Mouse (Mus musculus) hematopoietic stem cell, adult 5-6 weeks (primary cell): ENCODE results near the gene 1700001O22Rik. TPM values are rescaled to one million over a fixed set of nuclear protein-coding genes. Genes with fewer than 3 reads are reported as not detected.

Experiments used
- ATAC-seq, 2 experiments: fragments of 125-278 bp in 1 of 2; replicated peaks in 1 of 2; 2 replicates each; pipeline ENCODE4 v1.8.0; 2016 to 2017; ENCODE audit warnings: inconsistent platforms in 2 of 2, mild to moderate bottlenecking in 2 of 2, moderate number of reproducible peaks in 2 of 2, low read depth in 1 of 2, moderate TSS enrichment in 1 of 2; ENCODE audit not compliant: low FRiP score in 2 of 2, poor library complexity in 2 of 2, severe bottlenecking in 2 of 2, insufficient read depth in 1 of 2, low TSS enrichment in 1 of 2
- total RNA-seq: library from RNA; stranded (forward); fragments of 172-1452, 232-1000 nt; gene quantifications from 2 replicates; pipeline ENCODE4 v1.2.3, GENCODE M21; 2017

The 1700001O22Rik gene
- total RNA-seq, 1 experiment from 2014 or later: 1.8 TPM

DNA sequence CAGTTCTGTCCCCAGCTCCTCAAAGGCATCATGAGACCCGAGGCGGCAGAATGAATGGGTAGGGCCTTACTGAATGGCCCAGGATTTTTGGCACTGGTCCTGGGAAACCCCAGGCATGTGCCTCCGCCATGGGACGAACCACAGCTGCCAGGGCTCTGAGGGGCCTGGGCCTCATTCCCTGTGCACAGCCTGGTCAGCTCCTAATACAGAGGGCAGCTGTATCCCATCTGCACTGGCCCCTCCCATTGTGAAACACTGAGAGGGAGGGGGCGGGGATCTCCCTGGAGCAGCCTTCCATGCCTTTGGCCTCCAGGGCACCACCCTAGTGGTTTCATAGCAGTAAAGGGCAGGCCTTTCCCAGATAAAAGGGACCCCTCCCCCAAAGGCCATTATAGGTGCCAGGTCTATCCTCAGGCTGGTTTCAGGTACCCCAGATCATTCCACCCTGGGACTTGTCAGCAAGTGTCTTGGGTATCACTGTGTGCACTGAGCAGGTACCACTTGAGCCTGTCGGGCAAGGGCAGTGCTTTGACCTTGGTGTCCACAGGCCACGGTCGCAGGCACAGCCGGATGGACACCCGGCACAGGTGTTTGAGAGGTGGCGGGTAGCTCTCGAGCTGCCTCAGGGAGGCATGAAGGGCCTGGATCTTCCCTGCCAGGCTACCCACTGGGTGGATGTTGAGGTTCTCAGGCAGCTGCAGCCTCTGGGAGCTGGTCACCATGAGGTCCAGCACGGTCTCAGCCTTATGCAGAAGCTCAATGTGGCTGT is 20.1 kb upstream of the 1700001O22Rik start:
- no peak for ATAC-seq

DNA sequence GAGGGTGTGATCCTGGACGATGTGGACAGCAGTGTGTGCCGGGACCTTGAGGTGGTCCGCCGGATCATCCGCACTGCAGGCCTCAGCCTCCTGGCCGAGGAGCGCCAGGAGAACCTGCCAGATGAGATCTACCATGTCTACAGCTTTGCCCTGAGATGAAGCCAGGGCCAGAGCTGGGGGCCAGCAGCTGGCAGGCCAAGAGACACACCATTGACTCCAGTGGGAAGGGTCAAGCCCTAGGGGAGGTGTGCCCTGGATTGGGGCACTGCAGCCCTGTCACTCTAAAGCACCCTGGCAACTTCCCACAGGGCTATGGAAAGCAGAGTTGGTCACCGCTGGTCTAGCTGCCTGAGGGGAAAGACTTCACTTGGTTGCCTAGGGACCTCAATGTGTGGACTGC is 19.0 kb upstream of the 1700001O22Rik start:
- ATAC-seq: no peak

GRCm38 (mm10) chr2:30821073-30821472 is 17.6 kb upstream of the 1700001O22Rik start:
- no peak for ATAC-seq

GRCm38 (mm10) chr2:30819873-30820272 is 16.4 kb upstream of the 1700001O22Rik start:
- ATAC-seq: no peak

GRCm38 (mm10) chr2:30816383-30816782 is 12.9 kb upstream of the 1700001O22Rik start:
- no peak for ATAC-seq

GRCm38 (mm10) chr2:30810573-30810972 is 7.1 kb upstream of the 1700001O22Rik start:
- ATAC-seq: no peak

- ATAC-seq: no peak
Observed at GRCm38 (mm10) chr2:30809503-30809902, 6.0 kb upstream of the 1700001O22Rik start.

- no peak for ATAC-seq
Observed at GRCm38 (mm10) chr2:30808296-30808655, 4.8 kb upstream of the 1700001O22Rik start.

DNA sequence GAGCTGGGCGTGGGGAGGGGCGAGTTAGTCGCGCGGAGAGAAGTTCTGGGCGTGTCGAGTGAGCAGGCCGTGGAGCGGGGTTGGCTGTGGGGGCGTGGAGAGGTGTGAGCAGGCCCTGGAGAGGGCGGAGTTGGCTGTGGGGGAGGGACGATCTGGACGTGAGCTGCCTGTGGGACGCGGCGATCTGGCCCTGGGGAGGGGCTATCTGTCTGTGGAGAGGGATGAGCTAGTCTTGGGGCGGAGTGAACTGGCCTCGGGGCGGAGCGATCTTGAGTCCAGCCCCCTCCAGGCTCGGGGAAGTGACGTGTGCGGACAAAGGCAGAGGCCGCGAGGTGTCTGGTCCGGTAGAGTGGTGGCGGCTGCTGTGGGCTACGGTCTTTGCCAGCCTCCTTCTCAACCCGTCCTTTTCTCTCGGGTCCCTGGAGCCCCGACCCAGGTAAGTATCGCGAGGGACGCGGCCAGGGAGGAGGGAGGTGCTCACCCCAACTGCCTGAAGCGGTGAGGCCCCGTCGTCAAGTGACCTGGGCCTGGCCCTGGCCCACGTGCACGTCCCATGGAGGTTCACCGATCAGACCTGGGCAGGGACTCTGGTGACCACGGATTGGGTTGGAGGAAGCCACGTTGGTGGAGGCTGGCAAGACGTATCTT is 4.3 kb upstream of the 1700001O22Rik start, which contains the start of gene Ntmt1:
Gene Ntmt1 (plus strand): TSS at position 179 of the 648 bp plus-strand sequence.
- peak; percentile 97 to 98 for ATAC-seq

- peak in 1 of 2 experiments; percentile 15; a peak in 1 of 4 replicates for ATAC-seq
Observed at GRCm38 (mm10) chr2:30807147-30807647, 3.7 kb upstream of the 1700001O22Rik start.

GRCm38 (mm10) chr2:30805983-30806382 is 2.5 kb upstream of the 1700001O22Rik start:
- no peak for ATAC-seq

DNA sequence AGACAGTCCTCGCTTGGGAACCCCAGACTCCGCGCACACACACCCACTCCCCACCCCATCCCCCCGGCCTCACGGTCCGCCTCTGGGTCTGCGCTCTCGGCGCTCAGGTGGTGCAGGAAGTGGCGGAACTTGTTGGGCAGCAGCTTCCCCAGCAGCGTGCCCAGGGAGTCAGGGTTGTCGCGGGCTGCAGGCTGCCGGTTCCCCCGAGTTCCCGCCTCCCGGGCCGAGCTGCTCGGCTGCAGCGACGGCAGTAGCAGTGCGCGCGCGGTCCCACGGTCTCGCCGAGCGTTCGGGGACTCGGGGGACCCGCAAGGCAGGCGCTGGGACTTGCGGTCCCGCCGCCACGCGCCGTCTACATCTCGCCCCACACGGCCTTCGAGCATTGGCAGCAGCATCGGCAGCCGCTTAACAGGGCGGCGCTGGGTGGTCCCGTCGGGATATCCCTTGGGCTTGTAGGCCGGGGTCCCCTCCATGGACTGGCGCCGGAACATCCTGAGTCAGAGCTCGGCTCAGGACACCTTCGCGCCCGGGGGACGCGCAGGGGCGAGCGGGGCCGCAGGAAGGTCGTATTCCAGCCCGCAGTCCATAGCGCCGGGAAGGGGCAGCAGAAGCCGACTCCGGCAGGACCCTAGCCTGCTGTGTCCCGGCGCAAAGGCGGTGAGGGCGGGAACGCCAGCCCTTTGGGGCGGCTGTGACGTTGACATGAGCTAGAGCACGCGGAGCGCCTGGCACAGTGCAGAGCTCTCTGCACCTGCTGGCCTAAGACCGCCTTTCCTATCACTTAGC is 2.2 kb downstream of the 1700001O22Rik start:
- peak; percentile 50 to 69; a peak in 1 of 4 replicates for ATAC-seq

GRCm38 (mm10) chr2:30800671-30801066 is 2.8 kb downstream of the 1700001O22Rik start:
- ATAC-seq: no peak

DNA sequence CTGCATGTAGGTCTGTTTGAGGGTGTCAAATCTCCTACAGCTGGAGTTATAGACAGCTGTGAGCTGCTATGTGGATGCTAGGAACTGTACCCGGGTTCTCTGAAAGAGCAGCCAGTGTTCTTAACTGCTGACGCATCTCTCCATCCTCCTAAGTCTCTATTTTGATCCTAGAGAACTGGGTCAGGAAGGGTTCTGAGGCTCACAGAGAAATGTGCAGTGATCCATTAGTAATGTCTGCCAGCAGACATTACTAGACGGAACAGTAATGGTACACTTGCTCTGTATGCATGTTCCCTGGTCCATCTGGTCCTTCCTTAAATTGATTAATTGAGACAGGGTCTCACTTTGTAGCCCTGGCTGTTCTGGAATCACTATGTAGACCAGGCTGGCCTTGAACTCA is 4.0 kb downstream of the 1700001O22Rik start:
- ATAC-seq: no peak

DNA sequence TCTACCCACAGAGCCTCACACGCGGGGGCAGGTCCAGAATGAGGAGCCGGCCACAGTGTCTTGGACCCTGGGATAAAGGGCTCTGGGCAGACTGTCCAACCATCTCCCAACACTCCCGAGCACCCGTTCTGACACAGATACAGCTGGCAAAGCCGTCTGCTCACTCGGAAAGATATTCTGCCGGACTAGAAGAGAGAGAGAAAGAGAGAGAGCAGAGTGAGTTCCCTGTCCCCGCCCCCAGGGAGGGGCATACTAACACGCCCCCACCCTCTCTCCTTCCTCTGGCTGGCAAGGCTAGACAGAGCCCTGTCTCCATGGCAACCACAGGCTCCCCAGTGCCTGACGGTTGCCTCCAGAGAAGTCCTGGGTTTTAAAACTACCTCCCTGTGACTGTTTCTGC is 7.1 kb downstream of the 1700001O22Rik start:
- peak; percentile 66 to 78 for ATAC-seq

- no peak for ATAC-seq
Observed at GRCm38 (mm10) chr2:30795889-30796275, 7.6 kb downstream of the 1700001O22Rik start.

GRCm38 (mm10) chr2:30795271-30795888 is 8.1 kb downstream of the 1700001O22Rik start:
- no peak for ATAC-seq
